Mouse (Mus musculus) right cerebral cortex, postnatal 14 days (tissue): ENCODE results near the gene Hpgd.

Source experiments
- DNase-seq: peaks from one replicate; pipeline ENCODE4 v3.0.0; 2022

Gene Hpgd

GRCm38 (mm10) chr8:56327709-56328108, 33.3 kb downstream of the Hpgd start:
- no peak for DNase-seq

GRCm38 (mm10) chr8:56328130-56328542, 33.8 kb downstream of the Hpgd start:
- no peak for DNase-seq

- no peak for DNase-seq
These were observed 41.1 kb downstream of the Hpgd start for GRCm38 (mm10) chr8:56335390-56336000.

DNA sequence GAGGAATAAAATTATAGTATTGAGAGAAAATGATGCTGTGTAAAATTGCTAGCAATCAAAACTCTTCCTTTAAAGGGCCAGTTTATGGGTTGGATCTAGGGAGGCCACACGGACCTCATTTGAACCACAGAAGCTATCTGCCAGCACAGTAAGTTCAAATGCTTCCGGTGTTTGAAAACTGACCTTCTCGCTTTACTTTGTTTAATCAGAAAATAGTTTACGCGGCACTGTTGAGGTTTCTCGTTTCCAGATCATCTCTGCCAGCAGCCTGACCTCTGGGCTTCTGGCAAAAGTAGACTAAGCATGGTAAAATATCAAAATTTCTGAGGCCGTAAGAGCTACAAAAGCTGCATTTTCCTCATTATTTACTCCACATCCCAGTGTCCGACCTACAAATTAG, 42.4 kb downstream of the Hpgd start:
- DNase-seq = no peak

- DNase-seq = no peak
These were observed 49.1 kb downstream of the Hpgd start for GRCm38 (mm10) chr8:56343505-56343904.

DNA sequence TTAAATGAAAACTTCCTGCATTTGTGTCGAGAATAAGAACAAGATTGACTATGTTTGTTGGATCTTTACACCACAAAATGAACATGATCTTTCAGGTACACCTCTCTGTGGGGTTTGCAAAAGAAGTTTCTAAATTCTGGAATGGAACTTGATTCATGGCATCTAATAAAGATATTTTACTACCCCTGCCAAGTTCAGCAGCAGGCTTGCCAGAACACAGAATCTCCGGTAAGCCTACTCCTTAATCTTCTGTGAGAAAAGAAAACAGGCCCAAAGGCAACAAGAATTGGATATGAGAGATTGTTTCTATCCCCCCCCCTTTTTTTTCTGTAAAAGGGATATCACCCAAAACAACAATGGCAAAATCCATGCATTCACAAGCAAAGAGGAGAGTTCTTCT, 49.6 kb downstream of the Hpgd start:
- no peak for DNase-seq

- no peak for DNase-seq
These were observed 50.0 kb downstream of the Hpgd start for GRCm38 (mm10) chr8:56344359-56344758.

GRCm38 (mm10) chr8:56345641-56346420, 51.4 kb downstream of the Hpgd start:
- DNase-seq = no peak

GRCm38 (mm10) chr8:56363180-56363579, 68.8 kb downstream of the Hpgd start:
- no peak for DNase-seq
